Mouse (Mus musculus) hindbrain, embryonic 10.5 days (tissue): Measurements from ENCODE around the gene Dpm1. TPM values are rescaled to one million over a fixed set of nuclear protein-coding genes. Genes with fewer than 3 reads are reported as not detected.
A peak's percentile ranks its signal among the peaks of the same experiment; 100 is the strongest.

Experiments used
- DNase-seq: peaks from one replicate; pipeline ENCODE4 v3.0.0-alpha.2; 2017; ENCODE audit warnings: low spot score
- H3K27ac ChIP-seq: fragments of 300-500 bp; sonication (generic); 2 replicates; pipeline ENCODE4 v1.5.1; 2016; ENCODE audit warnings: mild to moderate bottlenecking, moderate library complexity
- H3K27me3 ChIP-seq: fragments of 300-500 bp; sonication (generic); 2 replicates; pipeline ENCODE4 v1.6.1; 2016; ENCODE audit warnings: mild to moderate bottlenecking; ENCODE audit not compliant: poor library complexity, insufficient read depth, severe bottlenecking
- H3K36me3 ChIP-seq: fragments of 300-500 bp; sonication (generic); 2 replicates; pipeline ENCODE4 v1.6.1; 2016; ENCODE audit warnings: mild to moderate bottlenecking, moderate library complexity
- H3K4me1 ChIP-seq: fragments of 300-500 bp; sonication (generic); replicated peaks from 2 replicates; pipeline ENCODE4 v1.6.1; 2016; ENCODE audit warnings: mild to moderate bottlenecking
- H3K4me3 ChIP-seq: fragments of 300-500 bp; sonication (generic); 2 replicates; pipeline ENCODE4 v1.5.1; 2016; ENCODE audit warnings: mild to moderate bottlenecking, moderate library complexity
- H3K9me3 ChIP-seq: fragments of 300-500 bp; sonication (generic); 2 replicates; pipeline ENCODE4 v1.6.1; 2016; ENCODE audit warnings: mild to moderate bottlenecking, moderate library complexity
- WGBS: fragments of 180-500 bp; shearing (Covaris S2); methylation state at CpG from one replicate; pipeline ENCODE4 v1.1.7; 2016; 5-methylcytosine and 5-hydroxymethylcytosine counted together
- polyA plus RNA-seq: library from polyadenylated mRNA; unstranded; fragments of >200 nt; fragmentation: Nextera tagmentation; extraction: Ambion mirVana; gene quantifications from 2 replicates; pipeline ENCODE4 v1.2.1, GENCODE M21; 2016

The Dpm1 gene
- polyA plus RNA-seq, 1 experiment from 2014 or later: 78.8 TPM

GRCm38 (mm10) chr2:168248856-168249245 is 18.5 kb upstream of the Dpm1 start:
- no peak overlapping the region for H3K27ac ChIP-seq
- peaks cover 10% of the 10 kb centered on the region; the same call in 1 of the 2 replicates for H3K4me1 ChIP-seq
- no peak overlapping the region for H3K4me3 ChIP-seq
- peaks cover 11% of the 10 kb centered on the region; the same call in 1 of the 2 replicates for H3K27me3 ChIP-seq
- H3K36me3 ChIP-seq: no peaks in the 10 kb centered on the region
- DNase-seq: peak; percentile 31
- WGBS: 17% methylated on average over 2 of the region's 2 CpGs
- no peaks in the 10 kb centered on the region for H3K9me3 ChIP-seq

- 79% methylated on average over 8 of the region's 8 CpGs for WGBS
- no peak overlapping the region for H3K4me3 ChIP-seq
- peaks cover 11% of the 10 kb centered on the region; the same call in 1 of the 2 replicates for H3K27me3 ChIP-seq
- no peaks in the 10 kb centered on the region for H3K36me3 ChIP-seq
- no peak for DNase-seq
- peaks cover 6% of the 10 kb centered on the region; the same call in 1 of the 2 replicates for H3K4me1 ChIP-seq
- no peaks in the 10 kb centered on the region for H3K9me3 ChIP-seq
- no peak overlapping the region for H3K27ac ChIP-seq
Observed at GRCm38 (mm10) chr2:168248167-168248855, 17.9 kb upstream of the Dpm1 start.

- Histone ChIP-seq H3K9me3 (no peaks in the 10 kb centered on the region), H3K4me1 (no peaks in the 10 kb centered on the region), H3K27ac (no peak overlapping the region), H3K36me3 (no peaks in the 10 kb centered on the region), H3K4me3 (no peak overlapping the region), H3K27me3 (no peaks in the 10 kb centered on the region)
- DNase-seq: no peak
- WGBS: 40% methylated on average over 8 of the region's 8 CpGs
Observed at GRCm38 (mm10) chr2:168245571-168245970, 15.2 kb upstream of the Dpm1 start.

GRCm38 (mm10) chr2:168243278-168243677 is 12.9 kb upstream of the Dpm1 start:
- WGBS: 77% methylated on average over 4 of the region's 4 CpGs
- DNase-seq: no peak
- no peaks in the 10 kb centered on the region for H3K36me3 ChIP-seq
- H3K4me1 ChIP-seq: no peaks in the 10 kb centered on the region
- H3K4me3 ChIP-seq: no peak overlapping the region
- no peak overlapping the region for H3K27ac ChIP-seq
- H3K9me3 ChIP-seq: 0 out of 2 replicates have a peak, but pooled peaks cover 5% of the 10 kb centered on the region
- no peaks in the 10 kb centered on the region for H3K27me3 ChIP-seq

- Histone ChIP-seq H3K9me3 (0 out of 2 replicates have a peak, but pooled peaks cover 5% of the 10 kb centered on the region), H3K36me3 (no peaks in the 10 kb centered on the region)
- DNase-seq: no peak
Observed at GRCm38 (mm10) chr2:168242841-168243240, 12.4 kb upstream of the Dpm1 start.

GRCm38 (mm10) chr2:168238335-168238734 is 7.9 kb upstream of the Dpm1 start:
- Histone ChIP-seq H3K27me3 (no peaks in the 10 kb centered on the region), H3K4me1 (no peaks in the 10 kb centered on the region), H3K4me3 (no peak overlapping the region), H3K36me3 (peaks cover 21% of the 10 kb centered on the region), H3K27ac (no peak overlapping the region), H3K9me3 (peaks cover 10% of the 10 kb centered on the region; the same call in 1 of the 2 replicates)
- 85% methylated on average over 4 of the region's 4 CpGs for WGBS
- no peak for DNase-seq

More at GRCm38 (mm10) chr2:168242841-168243240, 12.4 kb upstream of the Dpm1 start:
- Histone ChIP-seq H3K4me3 (no peak overlapping the region), H3K27ac (no peak overlapping the region), H3K4me1 (no peaks in the 10 kb centered on the region), H3K27me3 (no peaks in the 10 kb centered on the region)

GRCm38 (mm10) chr2:168233286-168233685 is 2.9 kb upstream of the Dpm1 start:
- H3K9me3 ChIP-seq: peaks cover 5% of the 10 kb centered on the region; the same call in 1 of the 2 replicates
- no peaks in the 10 kb centered on the region for H3K27me3 ChIP-seq
- no peak overlapping the region for H3K4me3 ChIP-seq
- peaks cover 32% of the 10 kb centered on the region for H3K4me1 ChIP-seq
- no peak for DNase-seq
- no peak overlapping the region for H3K27ac ChIP-seq
- 92% methylated on average over 5 of the region's 5 CpGs for WGBS
- peaks cover 39% of the 10 kb centered on the region for H3K36me3 ChIP-seq

GRCm38 (mm10) chr2:168231471-168231829 is 1.1 kb upstream of the Dpm1 start:
- WGBS: 65% methylated on average over 33 of the region's 33 CpGs
- Histone ChIP-seq H3K27me3 (no peaks in the 10 kb centered on the region), H3K36me3 (peaks cover 50% of the 10 kb centered on the region), H3K9me3 (no peaks in the 10 kb centered on the region), H3K27ac (peak overlapping the region; percentile 98), H3K4me1 (peaks cover 37% of the 10 kb centered on the region), H3K4me3 (peak overlapping the region; percentile 100)
- no peak for DNase-seq

- H3K4me3 ChIP-seq: peak overlapping the region; percentile 100
- H3K27ac ChIP-seq: peak overlapping the region; percentile 98
- 3% methylated on average over 105 of the region's 105 CpGs for WGBS
- H3K27me3 ChIP-seq: no peaks in the 10 kb centered on the region
- DNase-seq: peak; percentile 16
- peaks cover 37% of the 10 kb centered on the region for H3K4me1 ChIP-seq
- no peaks in the 10 kb centered on the region for H3K9me3 ChIP-seq
- peaks cover 55% of the 10 kb centered on the region for H3K36me3 ChIP-seq
Observed at GRCm38 (mm10) chr2:168230773-168231470, 531 bp upstream of the Dpm1 start.

- peak overlapping the region; percentile 98 for H3K27ac ChIP-seq
Observed at GRCm38 (mm10) chr2:168229116-168230025, 1.0 kb downstream of the Dpm1 start.

GRCm38 (mm10) chr2:168223326-168223725 is 7.1 kb downstream of the Dpm1 start:
- no peak overlapping the region for H3K4me3 ChIP-seq
- 84% methylated on average over 6 of the region's 6 CpGs for WGBS
- no peak overlapping the region for H3K27ac ChIP-seq
- no peaks in the 10 kb centered on the region for H3K9me3 ChIP-seq
- H3K4me1 ChIP-seq: peaks cover 5% of the 10 kb centered on the region
- DNase-seq: no peak
- H3K36me3 ChIP-seq: peaks cover 87% of the 10 kb centered on the region
- no peaks in the 10 kb centered on the region for H3K27me3 ChIP-seq

More at GRCm38 (mm10) chr2:168229116-168230025, 1.0 kb downstream of the Dpm1 start:
- H3K4me3 ChIP-seq: peak overlapping the region; percentile 100
- peaks cover 60% of the 10 kb centered on the region for H3K36me3 ChIP-seq
- 21% methylated on average over 41 of the region's 41 CpGs for WGBS
- peaks cover 37% of the 10 kb centered on the region for H3K4me1 ChIP-seq
- H3K27me3 ChIP-seq: no peaks in the 10 kb centered on the region
- H3K9me3 ChIP-seq: no peaks in the 10 kb centered on the region
- peak; percentile 18 for DNase-seq

GRCm38 (mm10) chr2:168213788-168214397 is 16.5 kb downstream of the Dpm1 start:
- DNase-seq: no peak
- H3K4me1 ChIP-seq: no peaks in the 10 kb centered on the region
- H3K27me3 ChIP-seq: no peaks in the 10 kb centered on the region
- no peaks in the 10 kb centered on the region for H3K9me3 ChIP-seq
- 55% methylated on average over 5 of the region's 5 CpGs for WGBS
- H3K36me3 ChIP-seq: peaks cover 98% of the 10 kb centered on the region
- H3K4me3 ChIP-seq: no peak overlapping the region
- H3K27ac ChIP-seq: no peak overlapping the region
